Mouse (Mus musculus): ENCODE data around the gene Sh3pxd2a. TPM values are rescaled to one million over a fixed set of nuclear protein-coding genes. Genes with fewer than 3 reads are reported as not detected.

Gene Sh3pxd2a
- polyA plus RNA-seq, 1 experiment from 2014 or later, result 1.7 TPM

DNA sequence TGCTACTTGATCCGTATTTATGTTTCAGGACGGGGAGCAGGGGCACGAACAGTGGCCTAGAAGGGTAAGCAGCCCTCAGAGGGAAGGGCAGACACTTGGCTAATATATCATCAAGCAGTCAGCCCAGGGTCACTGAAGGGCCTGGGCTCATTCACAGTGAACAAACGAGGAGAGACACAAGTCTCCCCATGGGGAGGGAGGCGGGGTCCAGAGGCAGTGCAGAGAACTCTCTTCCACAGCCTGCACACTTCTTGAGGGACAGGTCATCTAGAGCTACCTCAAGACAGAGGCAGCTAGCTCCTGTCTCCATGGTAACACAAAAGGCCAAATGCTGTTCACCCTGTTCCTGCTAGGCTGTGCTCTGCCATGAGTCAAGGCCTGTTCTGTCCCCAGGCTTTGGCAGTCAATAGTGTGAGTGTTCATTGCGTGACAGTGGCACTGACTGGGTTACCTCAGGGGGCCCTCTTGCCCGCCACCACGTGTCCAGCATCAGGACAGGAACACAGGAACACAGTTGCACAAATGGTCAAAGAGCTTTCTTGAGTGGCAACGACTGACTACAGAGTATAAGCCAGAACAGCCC is 101.0 kb downstream of the Sh3pxd2a start:
- no peak for DNase-seq (ENCODE audit: low spot score)
- WGBS, result 67% methylated on average over 9 of the region's 9 CpGs
- no peak overlapping the region for H3K27ac ChIP-seq (replicated peaks)
- H3K36me3 ChIP-seq, result peaks cover 7% of the 10 kb centered on the region
- H3K9me3 ChIP-seq (replicated peaks), result no peaks in the 10 kb centered on the region
- no peak overlapping the region for H3K4me3 ChIP-seq
- no peaks in the 10 kb centered on the region for H3K27me3 ChIP-seq (ENCODE audit: low read depth, poor library complexity, severe bottlenecking)
- H3K4me1 ChIP-seq, result peaks cover 27% of the 10 kb centered on the region

DNA sequence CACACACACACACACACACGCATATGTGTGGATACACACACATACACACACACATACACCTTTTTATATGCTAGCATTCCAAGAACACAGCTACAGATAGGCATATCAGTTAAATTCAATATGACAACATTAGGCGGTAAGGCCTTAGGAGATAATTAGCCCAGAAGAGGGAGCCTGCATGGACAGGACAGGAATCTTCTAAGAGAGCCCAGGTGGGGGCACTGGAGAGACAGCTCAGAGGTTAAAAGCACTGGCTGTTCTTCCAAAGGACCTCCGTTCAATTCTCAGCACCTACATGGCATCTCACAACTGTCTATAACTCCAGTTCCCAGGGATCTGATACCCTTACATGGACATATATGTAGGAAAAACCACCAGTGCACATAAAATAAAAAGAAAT is 103.3 kb downstream of the Sh3pxd2a start:
- WGBS, result 87% methylated on average over 3 of the region's 3 CpGs
- H3K4me1 ChIP-seq, result peaks cover 32% of the 10 kb centered on the region
- H3K27ac ChIP-seq (replicated peaks), result no peak overlapping the region
- no peaks in the 10 kb centered on the region for H3K9me3 ChIP-seq (replicated peaks)
- no peak for DNase-seq (ENCODE audit: low spot score)
- H3K36me3 ChIP-seq, result peaks cover 7% of the 10 kb centered on the region
- H3K27me3 ChIP-seq (ENCODE audit: low read depth, poor library complexity, severe bottlenecking), result no peaks in the 10 kb centered on the region
- H3K4me3 ChIP-seq, result no peak overlapping the region

DNA sequence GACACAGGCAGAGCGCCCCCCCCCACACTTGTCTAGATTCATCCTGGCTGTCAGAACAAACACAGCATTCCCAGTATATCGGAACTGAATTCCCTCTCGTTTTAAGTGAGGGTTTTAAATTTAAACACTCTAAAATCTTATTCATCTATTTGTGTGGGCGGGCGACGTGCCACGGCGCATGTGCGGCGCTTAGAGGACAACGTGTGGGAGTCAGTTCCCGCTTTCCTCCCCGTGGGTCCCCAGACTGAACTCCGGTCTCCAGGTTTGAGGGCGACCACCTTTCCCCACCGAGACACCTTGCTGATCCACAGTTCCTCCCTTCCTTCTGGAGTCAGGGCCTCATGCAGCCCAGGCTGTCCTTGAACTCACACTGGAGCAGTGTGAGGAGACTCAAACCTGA is 104.2 kb downstream of the Sh3pxd2a start:
- 95% methylated on average over 16 of the region's 16 CpGs for WGBS
- H3K9me3 ChIP-seq (replicated peaks), result no peaks in the 10 kb centered on the region
- H3K4me1 ChIP-seq, result peaks cover 34% of the 10 kb centered on the region
- H3K27me3 ChIP-seq (ENCODE audit: low read depth, poor library complexity, severe bottlenecking), result no peaks in the 10 kb centered on the region
- H3K27ac ChIP-seq (replicated peaks), result no peak overlapping the region
- peaks cover 7% of the 10 kb centered on the region for H3K36me3 ChIP-seq
- no peak overlapping the region for H3K4me3 ChIP-seq
- no peak for DNase-seq (ENCODE audit: low spot score)

DNA sequence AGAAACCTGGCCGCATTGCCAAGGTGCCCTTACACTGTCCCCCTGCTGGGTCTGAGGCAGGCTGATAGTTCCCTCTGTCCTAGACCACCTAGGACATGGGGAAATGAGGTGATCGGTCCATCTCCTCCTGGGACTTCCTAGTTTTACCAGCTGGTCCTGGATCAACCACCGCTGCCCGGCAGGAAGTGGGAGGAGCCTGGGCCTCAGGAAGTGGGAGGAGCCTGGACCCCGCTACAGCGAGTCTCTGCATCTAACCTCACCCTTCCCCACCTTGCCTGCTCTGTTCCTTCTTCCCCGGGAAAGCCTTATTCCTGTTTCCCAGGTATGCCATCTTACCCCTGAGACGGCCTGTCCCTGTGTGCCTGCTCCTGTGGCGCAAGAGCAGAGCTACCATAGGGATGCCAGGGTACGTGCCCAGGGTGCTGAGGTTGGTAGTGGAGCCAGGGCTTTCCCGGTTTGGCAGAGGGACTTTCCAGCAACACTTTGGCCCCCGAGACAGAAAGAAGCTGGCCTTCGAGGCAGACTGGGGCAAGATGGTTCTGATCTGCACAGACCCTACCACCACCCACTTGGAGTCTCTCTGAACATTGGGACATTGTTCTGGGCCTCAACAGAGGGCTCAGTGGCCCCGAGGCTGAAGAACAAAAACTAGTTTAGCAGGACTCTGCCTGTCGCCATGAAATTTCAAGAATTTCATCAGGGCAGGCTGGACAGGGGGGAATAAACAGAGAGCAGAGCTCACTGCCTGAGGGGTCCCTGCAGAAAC is 104.9 kb downstream of the Sh3pxd2a start:
- peak; percentile 34 for DNase-seq (ENCODE audit: low spot score)
- H3K27me3 ChIP-seq (ENCODE audit: low read depth, poor library complexity, severe bottlenecking), result no peaks in the 10 kb centered on the region
- H3K4me1 ChIP-seq, result peaks cover 41% of the 10 kb centered on the region
- WGBS, result 52% methylated on average over 15 of the region's 15 CpGs
- peak overlapping the region; percentile 37 for H3K4me3 ChIP-seq
- H3K9me3 ChIP-seq (replicated peaks), result no peaks in the 10 kb centered on the region
- H3K36me3 ChIP-seq, result peaks cover 7% of the 10 kb centered on the region
- H3K27ac ChIP-seq (replicated peaks), result peak overlapping the region; percentile 65

DNA sequence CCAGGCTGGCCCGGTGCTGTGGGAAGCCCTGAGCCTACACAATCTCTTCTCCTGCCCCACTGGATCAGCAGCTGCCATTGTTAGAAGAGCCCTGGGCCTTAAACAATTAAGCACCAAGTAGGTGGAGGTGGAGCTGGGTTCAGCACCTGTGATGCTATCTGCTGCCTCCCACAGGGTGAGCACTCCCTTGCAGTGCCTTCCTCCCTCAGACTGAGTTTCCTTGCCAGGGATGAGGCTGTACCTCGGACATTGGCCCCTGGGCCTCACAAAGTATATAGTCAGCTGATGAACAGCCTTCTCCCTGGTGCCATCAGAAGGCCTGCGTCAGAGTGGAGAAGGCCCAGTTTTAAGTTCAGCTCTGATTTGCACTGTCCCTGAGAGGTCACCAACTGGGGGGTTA is 106.9 kb downstream of the Sh3pxd2a start:
- no peak for DNase-seq (ENCODE audit: low spot score)
- WGBS, result 75% methylated on average over 3 of the region's 3 CpGs

DNA sequence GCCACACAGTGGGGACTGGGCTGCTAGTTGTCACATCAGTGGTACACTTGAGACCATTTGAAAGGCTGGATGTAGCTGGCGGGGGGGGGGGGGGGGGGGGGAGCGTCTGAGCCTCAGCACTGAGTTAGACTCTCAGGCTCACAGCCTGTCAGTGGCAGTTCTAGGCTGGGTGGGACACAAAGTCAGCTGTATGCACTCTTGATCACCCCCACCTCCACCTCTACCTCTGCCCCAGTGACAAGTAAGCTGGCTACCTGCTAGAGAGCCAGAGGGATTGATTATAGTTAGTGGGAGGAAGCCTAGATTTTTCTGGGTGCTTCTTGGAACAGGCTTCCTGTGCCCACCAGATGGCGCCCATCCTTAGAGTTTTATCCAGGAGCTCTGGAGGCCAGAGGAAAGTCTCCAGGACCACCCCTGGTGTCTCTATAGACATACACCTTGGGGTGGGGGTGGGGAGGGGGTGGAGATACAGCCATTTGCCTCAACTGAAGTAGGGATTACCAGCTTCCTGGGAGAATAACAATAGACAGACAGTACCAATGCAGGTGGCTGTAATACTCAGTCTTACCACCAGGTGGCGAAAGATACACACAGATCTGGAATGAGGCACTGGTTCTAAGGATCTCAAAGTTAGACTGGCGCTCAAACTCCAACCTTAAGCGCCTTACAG is 107.9 kb downstream of the Sh3pxd2a start:
- Histone ChIP-seq H3K4me1 (peaks cover 32% of the 10 kb centered on the region), H3K36me3 (peaks cover 4% of the 10 kb centered on the region; the same call in 1 of the 2 replicates), H3K27ac (replicated peaks) (peak overlapping the region; percentile 43; the same call in 1 of the 2 replicates), H3K9me3 (replicated peaks) (no peaks in the 10 kb centered on the region), H3K4me3 (no peak overlapping the region), H3K27me3 (ENCODE audit: low read depth, poor library complexity, severe bottlenecking) (no peaks in the 10 kb centered on the region)
- peak; percentile 78 for DNase-seq (ENCODE audit: low spot score)
- 17% methylated on average over 6 of the region's 6 CpGs for WGBS

More for the DNA sequence above, 106.9 kb downstream of the Sh3pxd2a start:
- H3K9me3 ChIP-seq (replicated peaks), result no peaks in the 10 kb centered on the region
- no peak overlapping the region for H3K27ac ChIP-seq (replicated peaks)
- H3K4me3 ChIP-seq, result no peak overlapping the region
- H3K36me3 ChIP-seq, result peaks cover 8% of the 10 kb centered on the region; the same call in 1 of the 2 replicates
- peaks cover 34% of the 10 kb centered on the region for H3K4me1 ChIP-seq
- H3K27me3 ChIP-seq (ENCODE audit: low read depth, poor library complexity, severe bottlenecking), result no peaks in the 10 kb centered on the region

DNA sequence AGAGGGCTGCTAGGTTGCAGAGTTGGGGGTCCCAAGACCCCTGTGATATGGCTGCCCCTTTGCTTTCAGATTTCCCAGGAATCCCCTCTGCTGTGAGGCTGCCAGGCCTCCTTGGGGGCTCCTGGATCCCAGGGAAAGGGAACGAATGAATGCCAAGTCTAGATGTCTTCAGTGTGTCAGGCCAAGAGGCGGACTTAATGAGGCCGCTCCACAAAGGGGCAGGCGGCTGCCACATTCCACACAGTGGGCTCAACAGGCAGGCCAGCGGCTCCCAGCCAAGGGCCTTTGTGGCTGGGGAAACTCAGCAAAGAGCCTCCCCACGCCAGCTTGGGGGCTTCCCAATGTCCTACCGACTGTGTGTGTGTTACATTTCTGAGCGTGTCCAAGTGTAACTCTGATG is 109.7 kb downstream of the Sh3pxd2a start:
- no peak overlapping the region for H3K4me3 ChIP-seq
- WGBS, result 39% methylated on average over 8 of the region's 8 CpGs
- H3K4me1 ChIP-seq, result peaks cover 27% of the 10 kb centered on the region
- H3K27ac ChIP-seq (replicated peaks), result peak overlapping the region; percentile 76
- DNase-seq (ENCODE audit: low spot score), result peak; percentile 60
- H3K9me3 ChIP-seq (replicated peaks), result no peaks in the 10 kb centered on the region
- H3K36me3 ChIP-seq, result peaks cover 4% of the 10 kb centered on the region; the same call in 1 of the 2 replicates
- H3K27me3 ChIP-seq (ENCODE audit: low read depth, poor library complexity, severe bottlenecking), result no peaks in the 10 kb centered on the region

DNA sequence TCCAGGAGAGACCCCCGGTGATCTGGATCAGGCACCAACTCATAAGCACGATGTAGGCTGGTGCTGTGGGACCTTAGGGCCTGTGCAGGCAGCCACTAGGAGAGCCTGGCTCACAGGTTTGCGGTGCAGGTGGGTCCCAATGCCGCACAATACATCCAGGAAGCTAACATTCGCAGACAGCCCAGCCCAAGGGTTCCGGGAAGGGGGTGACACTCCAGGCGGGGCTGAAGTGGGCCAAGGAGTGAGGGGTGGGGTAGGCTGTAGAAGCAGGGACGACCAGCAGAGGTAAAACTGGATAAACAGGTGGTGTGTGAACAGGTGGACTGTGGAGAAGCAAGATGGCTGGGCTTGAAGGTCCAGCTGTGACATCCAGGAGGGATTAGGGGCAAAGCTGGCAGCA is 115.2 kb downstream of the Sh3pxd2a start:
- Histone ChIP-seq H3K27me3 (ENCODE audit: low read depth, poor library complexity, severe bottlenecking) (peaks cover 34% of the 10 kb centered on the region), H3K4me3 (no peak overlapping the region), H3K4me1 (peaks cover 12% of the 10 kb centered on the region), H3K9me3 (replicated peaks) (no peaks in the 10 kb centered on the region), H3K27ac (replicated peaks) (no peak overlapping the region), H3K36me3 (peaks cover 4% of the 10 kb centered on the region; the same call in 1 of the 2 replicates)
- 78% methylated on average over 8 of the region's 8 CpGs for WGBS
- DNase-seq (ENCODE audit: low spot score), result no peak

DNA sequence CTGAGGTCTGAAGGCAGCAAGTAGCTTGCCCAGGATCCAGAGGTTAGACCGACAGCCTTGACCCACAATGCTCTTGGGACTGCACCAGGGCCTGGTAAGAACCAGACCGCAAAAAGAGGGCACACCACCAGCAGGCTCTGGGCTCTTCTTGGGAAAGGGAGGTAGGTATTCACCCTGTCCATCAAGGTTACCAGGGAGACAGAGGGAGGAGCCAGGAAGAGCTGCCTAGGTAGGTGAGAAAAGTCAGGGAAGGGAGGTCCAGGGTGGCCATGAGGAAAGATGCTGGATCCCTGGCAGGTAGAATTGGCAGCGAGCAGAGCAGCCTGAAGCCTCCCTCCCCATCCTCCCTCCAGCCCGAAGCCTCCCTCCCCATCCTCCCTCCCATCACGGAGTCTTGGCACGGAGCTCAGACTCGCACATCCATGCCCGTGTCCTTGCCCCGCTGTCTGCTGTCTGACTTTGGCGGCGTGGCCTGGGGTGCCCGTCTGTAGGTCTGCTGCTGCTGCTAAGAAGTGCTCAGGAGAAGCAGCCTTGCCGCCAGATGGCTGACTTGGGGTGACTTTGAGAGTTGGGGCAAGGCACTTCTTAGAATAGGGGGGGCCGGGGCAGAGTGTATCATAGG is 115.7 kb downstream of the Sh3pxd2a start:
- WGBS, result 86% methylated on average over 14 of the region's 14 CpGs
- Histone ChIP-seq H3K27ac (replicated peaks) (no peak overlapping the region), H3K27me3 (ENCODE audit: low read depth, poor library complexity, severe bottlenecking) (peaks cover 39% of the 10 kb centered on the region), H3K4me3 (no peak overlapping the region), H3K9me3 (replicated peaks) (no peaks in the 10 kb centered on the region), H3K4me1 (peaks cover 15% of the 10 kb centered on the region), H3K36me3 (no peaks in the 10 kb centered on the region)
- no peak for DNase-seq (ENCODE audit: low spot score)

DNA sequence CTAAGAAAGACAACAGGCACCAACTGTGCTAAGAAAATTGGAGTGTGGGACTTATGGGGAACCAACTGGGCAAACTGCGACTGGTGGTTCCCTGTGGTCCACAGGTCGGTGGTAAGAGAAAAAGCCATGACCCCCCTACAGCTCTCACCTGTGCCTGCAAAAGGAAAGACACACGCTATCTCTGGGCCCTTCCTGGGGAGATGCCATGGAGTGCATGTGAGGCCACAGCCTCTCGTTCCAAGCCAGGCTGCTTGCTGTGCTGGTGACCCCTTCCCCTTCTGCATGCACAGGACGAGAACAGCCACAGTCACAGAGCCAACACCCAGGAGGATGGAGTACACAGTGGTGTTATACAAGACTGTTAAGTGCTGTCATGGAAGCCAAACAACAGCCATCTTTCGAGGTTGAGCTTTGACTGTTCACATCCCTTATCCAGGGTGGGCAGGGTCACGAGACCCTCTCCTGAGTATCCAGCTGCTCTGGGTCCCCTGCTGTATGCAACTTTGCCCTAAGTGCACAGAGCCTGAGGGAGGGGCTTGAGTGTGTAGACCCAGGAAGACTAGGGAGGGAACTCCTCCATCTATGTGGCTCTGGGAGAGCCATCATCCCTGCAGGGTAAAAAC is 117.1 kb downstream of the Sh3pxd2a start:
- no peak overlapping the region for H3K4me3 ChIP-seq
- DNase-seq (ENCODE audit: low spot score), result no peak

DNA sequence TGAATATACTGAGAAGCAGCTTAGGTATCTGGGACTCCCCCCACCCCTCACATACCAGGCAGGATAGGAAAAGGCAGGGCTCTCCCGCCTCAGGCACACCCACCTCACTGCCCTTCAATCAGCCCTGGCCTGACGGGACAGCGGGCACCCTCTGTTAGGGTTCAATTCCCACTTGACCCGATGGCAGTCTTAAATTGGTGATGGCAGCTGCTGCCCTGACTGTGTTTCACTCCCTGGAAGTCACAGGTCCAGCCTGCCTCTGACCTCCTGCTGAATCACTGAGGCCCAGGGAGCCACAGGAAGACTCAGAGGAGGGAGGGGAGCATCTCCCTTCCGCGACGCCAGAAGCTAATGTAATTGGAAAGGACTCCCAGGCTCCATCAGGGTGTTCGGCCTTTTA is 117.6 kb downstream of the Sh3pxd2a start:
- WGBS, result 47% methylated on average over 8 of the region's 8 CpGs
- Histone ChIP-seq H3K36me3 (no peaks in the 10 kb centered on the region), H3K27me3 (ENCODE audit: low read depth, poor library complexity, severe bottlenecking) (peaks cover 58% of the 10 kb centered on the region), H3K4me1 (peaks cover 28% of the 10 kb centered on the region), H3K4me3 (no peak overlapping the region), H3K27ac (replicated peaks) (no peak overlapping the region), H3K9me3 (replicated peaks) (no peaks in the 10 kb centered on the region)
- no peak for DNase-seq (ENCODE audit: low spot score)

More for the DNA sequence above, 117.1 kb downstream of the Sh3pxd2a start:
- H3K27ac ChIP-seq (replicated peaks), result no peak overlapping the region
- H3K36me3 ChIP-seq, result no peaks in the 10 kb centered on the region
- peaks cover 28% of the 10 kb centered on the region for H3K4me1 ChIP-seq
- 60% methylated on average over 7 of the region's 7 CpGs for WGBS
- peaks cover 53% of the 10 kb centered on the region for H3K27me3 ChIP-seq (ENCODE audit: low read depth, poor library complexity, severe bottlenecking)
- no peaks in the 10 kb centered on the region for H3K9me3 ChIP-seq (replicated peaks)

DNA sequence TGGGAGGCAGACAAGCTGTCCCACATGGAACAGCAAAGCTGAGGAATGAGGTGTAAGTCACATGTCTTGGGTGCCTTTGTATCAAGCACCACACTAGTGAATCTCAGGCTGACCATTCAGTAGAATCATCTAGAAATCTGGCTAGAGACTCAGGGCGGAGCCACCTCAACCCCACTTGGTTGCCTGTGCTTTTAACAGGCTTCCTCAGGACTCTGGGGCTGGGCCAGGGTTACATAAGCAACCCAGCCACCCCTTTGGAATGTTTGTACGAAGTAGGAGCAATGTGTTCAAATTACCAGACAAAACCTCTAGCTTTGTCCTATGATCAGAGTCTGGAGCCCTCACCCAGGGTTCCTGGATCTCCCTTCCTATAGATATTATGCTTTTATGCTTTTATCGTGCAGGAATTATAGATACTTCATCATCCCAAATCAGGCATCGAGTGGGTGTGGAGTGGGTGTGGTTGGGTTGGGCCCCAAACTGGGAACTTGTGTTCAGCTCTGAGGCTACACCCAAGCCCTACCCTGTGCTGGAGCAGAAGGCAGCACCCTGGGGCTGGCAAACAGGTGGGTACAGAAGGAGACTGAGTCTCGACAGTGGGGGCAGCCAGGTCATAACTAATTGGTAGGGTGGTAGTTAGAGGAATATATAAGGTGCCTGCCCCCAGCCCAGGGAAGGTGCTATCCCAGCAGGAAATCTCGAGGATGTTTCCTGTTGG is 118.2 kb downstream of the Sh3pxd2a start:
- H3K36me3 ChIP-seq, result no peaks in the 10 kb centered on the region
- H3K4me1 ChIP-seq, result peaks cover 28% of the 10 kb centered on the region
- H3K9me3 ChIP-seq (replicated peaks), result no peaks in the 10 kb centered on the region
- 81% methylated on average over 6 of the region's 6 CpGs for WGBS
- H3K27me3 ChIP-seq (ENCODE audit: low read depth, poor library complexity, severe bottlenecking), result peaks cover 64% of the 10 kb centered on the region
- no peak for DNase-seq (ENCODE audit: low spot score)
- H3K4me3 ChIP-seq, result no peak overlapping the region
- no peak overlapping the region for H3K27ac ChIP-seq (replicated peaks)
